Mouse (Mus musculus): ENCODE data around the gene Lrg1. TPM values are rescaled to one million over a fixed set of nuclear protein-coding genes. Genes with fewer than 3 reads are reported as not detected.

Gene Lrg1
- polyA plus RNA-seq (2012; rRNA removed) = 3.7 and 5.7 TPM in 2 replicates

DNA sequence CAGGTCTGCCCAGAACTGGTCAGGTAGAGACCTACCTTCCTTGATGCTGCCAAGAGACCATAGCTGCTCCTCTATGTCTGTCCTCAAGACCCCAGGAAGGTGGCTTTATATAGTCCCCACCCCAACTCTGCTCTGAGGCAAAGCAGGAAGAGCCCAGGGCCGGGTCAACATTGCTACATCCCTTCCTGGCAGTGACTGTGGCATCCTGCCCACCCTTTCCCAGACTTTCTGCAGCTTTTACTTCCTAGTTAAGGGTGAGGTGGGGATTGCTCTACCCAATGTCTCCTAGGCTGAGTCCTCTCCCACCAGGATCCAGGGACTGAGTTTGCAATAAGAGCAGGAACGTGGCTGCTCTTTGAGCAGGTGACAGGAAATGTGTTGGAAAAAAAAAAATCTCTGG is at the start of gene Lrg1:
Gene Lrg1 (minus strand): TSS at position 176 of the 400 bp plus-strand sequence.
- no peaks in the 10 kb centered on the region for H3K36me3 ChIP-seq (ENCODE audit: control insufficient read depth, insufficient read depth, low read length)
- no peaks in the 10 kb centered on the region for H3K27me3 ChIP-seq (ENCODE audit: control insufficient read depth, insufficient read depth, low read length)
- H3K4me1 ChIP-seq (ENCODE audit: control insufficient read depth, insufficient read depth, low read length) = peaks cover 29% of the 10 kb centered on the region
- H3K27ac ChIP-seq (ENCODE audit: control insufficient read depth, insufficient read depth, low read depth, low read length) = peak within 1 kb of the TSS; percentile 22; the same call in 1 of the 2 replicates
- TF ChIP-seq CTCF (IDR thresholded peaks at IDR 0.05; ENCODE audit: control insufficient read depth, insufficient read depth, insufficient replicate concordance, low read depth, low read length) (no peak), POLR2A (IDR thresholded peaks at IDR 0.05; ENCODE audit: control insufficient read depth, low read depth, low read length) (no peak)
- no peak within 1 kb of the TSS; the same call in 1 of the 2 replicates for H3K4me3 ChIP-seq (ENCODE audit: control insufficient read depth, low read depth, low read length)

DNA sequence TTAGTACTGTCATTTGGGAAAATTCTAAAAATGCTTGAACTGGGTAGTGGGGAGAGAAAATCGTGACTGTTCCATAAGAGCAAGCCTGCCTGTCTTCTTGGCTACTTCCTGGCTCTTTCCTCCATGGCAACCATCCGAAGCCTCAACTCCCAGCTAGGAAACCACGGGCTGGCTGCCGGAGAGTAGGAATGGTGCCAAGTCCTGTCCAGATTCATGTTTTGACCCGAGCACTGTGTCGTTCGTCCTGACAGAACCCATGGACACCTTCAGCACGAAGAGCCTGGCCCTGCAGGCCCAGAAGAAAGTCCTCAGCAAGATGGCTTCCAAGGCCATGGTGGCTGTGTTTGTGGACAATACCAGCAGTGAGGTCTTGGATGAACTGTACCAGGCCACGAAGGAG is 49.7 kb upstream of the Lrg1 start:
- TF ChIP-seq POLR2A (IDR thresholded peaks at IDR 0.05; ENCODE audit: control insufficient read depth, low read depth, low read length) (no peak), CTCF (IDR thresholded peaks at IDR 0.05; ENCODE audit: control insufficient read depth, insufficient read depth, insufficient replicate concordance, low read depth, low read length) (no peak)
- no peak overlapping the region for H3K27ac ChIP-seq (ENCODE audit: control insufficient read depth, insufficient read depth, low read depth, low read length)
- no peaks in the 10 kb centered on the region for H3K27me3 ChIP-seq (ENCODE audit: control insufficient read depth, insufficient read depth, low read length)
- no peak overlapping the region for H3K4me3 ChIP-seq (ENCODE audit: control insufficient read depth, low read depth, low read length)
- H3K4me1 ChIP-seq (ENCODE audit: control insufficient read depth, insufficient read depth, low read length) = peaks cover 2% of the 10 kb centered on the region; the same call in 1 of the 2 replicates
- no peaks in the 10 kb centered on the region for H3K36me3 ChIP-seq (ENCODE audit: control insufficient read depth, insufficient read depth, low read length)

DNA sequence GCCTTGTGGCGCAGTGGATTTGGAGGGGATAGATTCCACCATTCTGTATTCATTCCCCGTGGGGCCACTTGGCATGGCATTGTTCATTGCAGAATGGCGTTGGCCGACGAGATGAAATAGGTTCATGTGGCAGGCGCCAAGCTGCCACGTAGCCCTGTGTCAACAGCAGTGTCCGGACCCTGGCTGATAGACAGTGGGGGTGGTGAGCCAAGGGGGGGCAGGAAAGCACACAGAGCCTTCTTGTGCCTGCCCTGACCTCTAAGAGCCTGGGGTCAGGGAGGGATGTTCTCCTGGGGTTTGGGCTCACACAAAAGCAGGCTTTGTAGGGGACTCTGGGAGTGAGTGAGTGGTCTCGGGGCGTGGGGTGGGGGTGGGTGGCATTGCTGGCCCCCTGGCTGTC is 48.8 kb upstream of the Lrg1 start:
- Histone ChIP-seq H3K4me1 (ENCODE audit: control insufficient read depth, insufficient read depth, low read length) (peaks cover 2% of the 10 kb centered on the region; the same call in 1 of the 2 replicates), H3K4me3 (ENCODE audit: control insufficient read depth, low read depth, low read length) (no peak overlapping the region), H3K27me3 (ENCODE audit: control insufficient read depth, insufficient read depth, low read length) (no peaks in the 10 kb centered on the region), H3K36me3 (ENCODE audit: control insufficient read depth, insufficient read depth, low read length) (no peaks in the 10 kb centered on the region), H3K27ac (ENCODE audit: control insufficient read depth, insufficient read depth, low read depth, low read length) (no peak overlapping the region)
- TF ChIP-seq CTCF (IDR thresholded peaks at IDR 0.05; ENCODE audit: control insufficient read depth, insufficient read depth, insufficient replicate concordance, low read depth, low read length) (no peak), POLR2A (IDR thresholded peaks at IDR 0.05; ENCODE audit: control insufficient read depth, low read depth, low read length) (no peak)

DNA sequence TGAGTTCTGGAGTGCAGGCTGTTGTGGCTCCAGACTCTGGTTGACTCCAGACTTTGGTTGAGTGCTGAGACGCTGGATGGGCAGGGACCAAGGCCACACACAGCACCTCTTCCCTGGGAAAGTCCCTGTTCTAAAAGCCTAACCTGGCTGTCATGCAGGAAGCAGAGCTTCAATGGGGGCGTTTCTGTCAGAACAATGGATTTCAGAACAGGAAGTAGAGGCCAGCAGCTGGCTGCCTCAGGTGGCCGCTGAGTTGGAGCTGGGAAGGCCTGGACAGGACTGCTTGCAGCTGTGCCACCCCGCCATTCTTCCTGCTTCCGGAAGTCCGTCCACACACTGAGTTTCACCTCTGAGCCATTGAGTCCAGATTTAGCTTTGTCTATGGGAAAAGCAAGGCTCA is 48.0 kb upstream of the Lrg1 start:
- no peak overlapping the region for H3K27ac ChIP-seq (ENCODE audit: control insufficient read depth, insufficient read depth, low read depth, low read length)
- no peak for TF ChIP-seq POLR2A (IDR thresholded peaks at IDR 0.05; ENCODE audit: control insufficient read depth, low read depth, low read length)
- no peak for TF ChIP-seq CTCF (IDR thresholded peaks at IDR 0.05; ENCODE audit: control insufficient read depth, insufficient read depth, insufficient replicate concordance, low read depth, low read length)
- H3K4me3 ChIP-seq (ENCODE audit: control insufficient read depth, low read depth, low read length) = no peak overlapping the region
- H3K4me1 ChIP-seq (ENCODE audit: control insufficient read depth, insufficient read depth, low read length) = peaks cover 2% of the 10 kb centered on the region; the same call in 1 of the 2 replicates
- no peaks in the 10 kb centered on the region for H3K27me3 ChIP-seq (ENCODE audit: control insufficient read depth, insufficient read depth, low read length)
- H3K36me3 ChIP-seq (ENCODE audit: control insufficient read depth, insufficient read depth, low read length) = no peaks in the 10 kb centered on the region

DNA sequence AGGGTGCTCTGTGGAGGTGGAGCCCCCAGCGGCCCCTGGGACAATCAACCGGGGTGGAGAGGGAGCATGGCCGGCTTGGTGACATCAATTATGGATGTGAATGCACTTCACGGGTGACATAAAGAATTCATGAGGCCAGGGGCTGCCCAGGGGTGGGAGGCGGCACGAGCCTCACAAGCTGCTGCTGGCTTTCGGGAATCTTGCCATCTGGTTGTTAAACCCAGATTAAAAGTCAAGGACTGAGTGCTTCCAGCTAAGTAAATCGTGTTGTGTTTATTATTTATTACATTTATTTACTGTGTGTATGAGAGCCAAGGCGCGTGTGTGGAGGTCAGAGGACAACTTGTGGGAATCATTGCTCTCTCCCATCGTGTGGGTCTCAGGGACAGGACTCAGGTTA is 43.9 kb upstream of the Lrg1 start:
- no peak overlapping the region for H3K27ac ChIP-seq (ENCODE audit: control insufficient read depth, insufficient read depth, low read depth, low read length)
- TF ChIP-seq CTCF (IDR thresholded peaks at IDR 0.05; ENCODE audit: control insufficient read depth, insufficient read depth, insufficient replicate concordance, low read depth, low read length) (no peak), POLR2A (IDR thresholded peaks at IDR 0.05; ENCODE audit: control insufficient read depth, low read depth, low read length) (no peak)
- no peak overlapping the region for H3K4me3 ChIP-seq (ENCODE audit: control insufficient read depth, low read depth, low read length)
- H3K27me3 ChIP-seq (ENCODE audit: control insufficient read depth, insufficient read depth, low read length) = no peaks in the 10 kb centered on the region
- peaks cover 11% of the 10 kb centered on the region for H3K4me1 ChIP-seq (ENCODE audit: control insufficient read depth, insufficient read depth, low read length)
- no peaks in the 10 kb centered on the region for H3K36me3 ChIP-seq (ENCODE audit: control insufficient read depth, insufficient read depth, low read length)

DNA sequence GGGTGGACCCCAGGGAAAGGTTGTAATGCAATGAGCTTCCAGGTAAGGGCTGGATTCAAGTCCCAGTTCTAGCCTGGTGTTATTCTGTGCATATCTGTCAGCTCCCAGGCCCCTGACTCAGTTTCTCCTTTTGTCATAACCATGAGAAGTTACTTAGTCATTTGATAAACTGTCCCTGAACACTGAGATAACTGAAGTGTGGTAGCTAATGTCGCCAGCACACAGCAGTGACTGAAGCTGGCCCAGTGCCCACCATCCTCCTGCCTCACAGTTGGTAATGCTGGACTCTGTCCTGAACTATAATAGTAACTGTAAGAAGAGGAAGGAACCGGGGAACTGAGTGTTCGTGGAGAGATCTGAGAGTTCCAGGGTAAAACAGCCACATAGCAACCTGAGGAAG is 42.7 kb upstream of the Lrg1 start:
- Histone ChIP-seq H3K4me1 (ENCODE audit: control insufficient read depth, insufficient read depth, low read length) (peaks cover 11% of the 10 kb centered on the region), H3K27ac (ENCODE audit: control insufficient read depth, insufficient read depth, low read depth, low read length) (no peak overlapping the region), H3K36me3 (ENCODE audit: control insufficient read depth, insufficient read depth, low read length) (no peaks in the 10 kb centered on the region), H3K4me3 (ENCODE audit: control insufficient read depth, low read depth, low read length) (no peak overlapping the region), H3K27me3 (ENCODE audit: control insufficient read depth, insufficient read depth, low read length) (no peaks in the 10 kb centered on the region)
- no peak for TF ChIP-seq POLR2A (IDR thresholded peaks at IDR 0.05; ENCODE audit: control insufficient read depth, low read depth, low read length)
- no peak for TF ChIP-seq CTCF (IDR thresholded peaks at IDR 0.05; ENCODE audit: control insufficient read depth, insufficient read depth, insufficient replicate concordance, low read depth, low read length)

DNA sequence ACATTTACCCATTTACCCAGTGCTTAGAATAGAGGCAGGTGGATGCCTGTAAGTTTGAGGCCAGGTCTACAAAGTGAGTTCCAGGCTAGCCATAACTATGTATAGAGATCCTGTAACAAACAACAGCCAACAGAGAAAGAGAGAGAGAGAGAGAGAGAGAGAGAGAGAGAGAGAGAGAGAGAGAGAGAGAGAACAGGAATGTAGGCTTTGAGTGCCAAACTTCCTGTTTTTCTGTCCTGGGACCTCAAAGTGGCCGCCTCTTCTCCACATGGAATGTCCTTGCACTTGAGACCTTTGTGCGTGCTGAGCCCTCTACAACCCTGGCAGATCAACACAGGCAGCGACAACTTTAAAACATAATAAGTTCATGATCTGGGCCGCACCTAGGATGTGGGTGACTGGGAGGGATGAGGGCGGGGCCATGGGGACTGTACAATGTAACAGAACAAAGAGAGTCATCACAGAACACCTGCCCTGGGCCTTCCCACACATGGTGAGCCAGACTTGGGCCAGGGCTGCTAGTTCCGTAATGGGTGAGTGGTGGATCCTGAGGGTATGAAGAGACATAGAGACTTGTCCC is 41.8 kb upstream of the Lrg1 start:
- no peaks in the 10 kb centered on the region for H3K27me3 ChIP-seq (ENCODE audit: control insufficient read depth, insufficient read depth, low read length)
- H3K36me3 ChIP-seq (ENCODE audit: control insufficient read depth, insufficient read depth, low read length) = no peaks in the 10 kb centered on the region
- no peak overlapping the region for H3K4me3 ChIP-seq (ENCODE audit: control insufficient read depth, low read depth, low read length)
- H3K27ac ChIP-seq (ENCODE audit: control insufficient read depth, insufficient read depth, low read depth, low read length) = no peak overlapping the region
- TF ChIP-seq POLR2A (IDR thresholded peaks at IDR 0.05; ENCODE audit: control insufficient read depth, low read depth, low read length) (no peak), CTCF (IDR thresholded peaks at IDR 0.05; ENCODE audit: control insufficient read depth, insufficient read depth, insufficient replicate concordance, low read depth, low read length) (no peak)
- peaks cover 11% of the 10 kb centered on the region for H3K4me1 ChIP-seq (ENCODE audit: control insufficient read depth, insufficient read depth, low read length)

Data from testis, adult 2 months (tissue).